In genomic region chr5:150673153-150673835, GRCm38 (mm10) we compare ENCODE assay signal across 8 mouse cellular contexts. TPM values are rescaled to one million over a fixed set of nuclear protein-coding genes. Genes with fewer than 3 reads are reported as not detected.
A peak's percentile ranks its signal among the peaks of the same experiment; 100 is the strongest.
DNase-seq lines count a peak whose midpoint lies in the region; ATAC-seq lines count a peak whose summit lies in the region.

Gene Pds5b, plus strand, starts transcription at chr5:150673739.

- no peaks in the 10 kb centered on the region for H3K27me3 ChIP-seq in forebrain, embryonic 14.5 days (replicated peaks; ENCODE audit: control insufficient read depth, insufficient read depth, low read length)
- H3K27me3 ChIP-seq in neural tube, embryonic 15.5 days (replicated peaks), result no peaks in the 10 kb centered on the region

- H3K9ac ChIP-seq in forebrain, embryonic 14.5 days (ENCODE audit: low read length), result peak within 1 kb of the TSS; percentile 93
- H3K9ac ChIP-seq in neural tube, embryonic 15.5 days (replicated peaks), result peak within 1 kb of the TSS; percentile 89

- peaks cover 6% of the 10 kb centered on the region for H3K4me1 ChIP-seq in forebrain, embryonic 14.5 days (ENCODE audit: control insufficient read depth, insufficient read depth, low read length)
- H3K4me1 ChIP-seq in neural tube, embryonic 15.5 days, result peaks cover 25% of the 10 kb centered on the region

- peak within 1 kb of the TSS; percentile 96 for H3K27ac ChIP-seq in forebrain, embryonic 14.5 days (ENCODE audit: low read depth, low read length)
- H3K27ac ChIP-seq in neural tube, embryonic 15.5 days (replicated peaks), result peak within 1 kb of the TSS; percentile 98

- no peaks in the 10 kb centered on the region for H3K9me3 ChIP-seq in forebrain, embryonic 14.5 days (replicated peaks; ENCODE audit: control insufficient read depth, low read length)
- no peaks in the 10 kb centered on the region for H3K9me3 ChIP-seq in neural tube, embryonic 15.5 days (replicated peaks)

- DNase-seq in ES-CJ7 (ENCODE audit: low read depth, low spot score), result peak; percentile 94
- DNase-seq in cerebellum, adult 11 months, result peak; percentile 95
- DNase-seq in forebrain, embryonic 14.5 days (ENCODE audit: low spot score), result peak; percentile 97
- peak; percentile 98 for DNase-seq in heart, postnatal 14 days
- peak; percentile 95 for DNase-seq in layer of hippocampus, adult 11-12 months (ENCODE audit: low spot score)
- peak; percentile 92 to 94 for DNase-seq in lung, adult 18-20 months
- DNase-seq in testis, postnatal 14 days (ENCODE audit: low spot score), result peak; percentile 93

- peak; percentile 97 for ATAC-seq in forebrain, embryonic 14.5 days
- peak; percentile 96 for ATAC-seq in neural tube, embryonic 15.5 days (ENCODE audit: low FRiP score)

- H3K4me3 ChIP-seq in forebrain, embryonic 14.5 days (ENCODE audit: low read depth, low read length), result peak within 1 kb of the TSS; percentile 89
- H3K4me3 ChIP-seq in neural tube, embryonic 15.5 days (replicated peaks), result peak within 1 kb of the TSS; percentile 80

- peak within 1 kb of the TSS; percentile 58 for H3K4me2 ChIP-seq in forebrain, embryonic 14.5 days (ENCODE audit: low read length)
- peak within 1 kb of the TSS; percentile 63 for H3K4me2 ChIP-seq in neural tube, embryonic 15.5 days

- WGBS in forebrain, embryonic 14.5 days, result 13% methylated on average over 48 of the region's 49 CpGs
- 14% methylated on average over 49 of the region's 49 CpGs for WGBS in neural tube, embryonic 15.5 days

- no peaks in the 10 kb centered on the region for H3K36me3 ChIP-seq in forebrain, embryonic 14.5 days (ENCODE audit: control insufficient read depth, insufficient read depth, low read length)
- H3K36me3 ChIP-seq in neural tube, embryonic 15.5 days, result no peaks in the 10 kb centered on the region

- intact Hi-C loops in heart, postnatal 14 days (cut with DNase I), result loop anchor here (2.0 kb wide), 1 partner anchor 696 kb away; no protein-coding TSS in a partner anchor

RNA-seq across cellular contexts. Expression of gene Pds5b, which starts in this region (rescaled TPM):
- polyA plus RNA-seq in forebrain, embryonic 14.5 days (2014; fragmentation: Nextera tagmentation; extraction: Ambion mirVana), result 31.8 and 38.0 TPM in 2 replicates
- 10 to 100 TPM; 20.3 to 21.6 TPM for total RNA-seq in heart, postnatal 14 days (2021)
- 29.1 and 36.8 TPM in 2 replicates for polyA plus RNA-seq in neural tube, embryonic 15.5 days (2015; fragmentation: Nextera tagmentation; extraction: Ambion mirVana)

Comparison
In these comparisons a context has a peak if more than half of its experiments do, and no peak if none do; other contexts are left out.
1. Peak in every context shown above with its lines: DNase-seq, ATAC-seq, H3K4me3 ChIP-seq and H3K27ac ChIP-seq.